Mouse (Mus musculus) CD4-positive, CD25-positive, alpha-beta regulatory T cell, adult 2 months (primary cell): ENCODE data around the gene Ppm1m.

Source experiments
- DNase-seq: peaks from one replicate; pipeline ENCODE4 v3.0.0-alpha.2; 2012; ENCODE audit warnings: low read depth, low spot score

The Ppm1m gene

DNA sequence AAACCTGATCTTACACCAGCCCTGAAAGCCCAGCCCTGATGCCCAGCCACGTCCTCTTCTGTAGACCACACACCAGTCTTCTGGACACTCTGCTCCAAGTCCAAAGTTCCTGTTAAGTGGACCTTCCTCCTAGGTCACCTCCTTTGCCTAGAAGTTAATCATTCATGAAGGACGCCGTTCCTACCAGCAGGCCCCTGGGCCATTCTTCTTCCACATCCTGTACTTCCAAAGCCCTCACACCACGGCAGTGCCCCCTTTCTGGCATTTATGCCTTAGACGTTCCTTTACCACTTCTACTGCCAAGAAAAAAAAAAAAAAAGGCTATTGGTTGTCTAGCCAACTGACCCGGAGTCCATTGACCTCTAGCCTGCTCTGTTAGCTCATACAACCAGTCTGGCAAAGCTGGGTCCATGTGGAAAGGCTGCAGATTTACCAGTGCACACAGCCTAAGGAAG lies 41.5 kb downstream of the Ppm1m start, which contains the start of gene Glyctk:
Glyctk (minus strand) TSS at position 102 of the 455 bp plus-strand sequence.
- no peak for DNase-seq

DNA sequence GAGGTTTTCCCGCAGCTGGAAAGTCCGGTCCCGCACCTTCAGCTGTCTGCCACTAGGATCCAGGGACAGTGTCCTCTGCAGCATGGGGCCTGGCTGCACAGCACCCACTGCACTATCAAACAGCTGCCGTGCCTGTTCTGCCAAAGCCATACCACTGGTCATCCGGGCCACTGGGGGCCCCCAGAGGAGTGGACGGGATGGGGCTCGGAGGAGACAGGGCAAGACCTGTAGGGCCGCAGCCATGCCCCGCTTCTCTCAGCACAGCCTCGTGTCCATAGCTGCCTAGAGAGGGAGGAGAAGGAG lies 42.0 kb downstream of the Ppm1m start:
- DNase-seq, result no peak

DNA sequence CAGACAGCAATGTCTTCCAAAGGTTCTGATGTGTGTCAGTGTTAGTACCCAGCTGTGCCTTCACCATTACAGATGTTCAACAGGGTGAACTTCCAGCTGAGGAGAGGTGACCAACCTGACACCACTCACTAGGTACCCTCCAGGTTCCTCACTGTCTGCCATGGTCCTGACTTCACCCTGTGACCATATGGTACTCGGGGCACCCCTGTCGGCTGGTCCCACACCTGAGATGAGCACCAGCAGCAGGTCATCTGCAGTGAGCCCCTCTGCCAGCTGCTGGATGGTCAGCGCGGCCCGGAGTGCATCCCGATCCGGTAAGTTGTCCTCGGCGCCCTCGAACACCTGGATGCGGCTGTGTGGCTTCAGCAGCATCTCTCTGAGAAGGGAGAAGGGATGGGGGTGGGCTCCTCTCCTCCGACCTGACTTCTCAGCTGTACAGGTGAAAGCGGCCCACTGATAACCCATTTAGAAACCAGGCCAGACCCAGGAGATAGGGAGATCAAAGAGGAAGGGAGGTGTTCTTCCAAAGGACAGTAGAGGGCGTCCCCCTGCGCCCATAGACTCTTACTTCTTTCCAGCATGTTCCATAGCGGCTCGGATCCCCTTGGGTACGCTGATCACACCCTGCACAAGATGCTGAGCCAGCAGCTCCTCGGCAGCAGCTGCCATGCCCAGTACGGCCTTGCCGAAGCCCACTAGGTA lies 42.5 kb downstream of the Ppm1m start:
- DNase-seq, result no peak

DNA sequence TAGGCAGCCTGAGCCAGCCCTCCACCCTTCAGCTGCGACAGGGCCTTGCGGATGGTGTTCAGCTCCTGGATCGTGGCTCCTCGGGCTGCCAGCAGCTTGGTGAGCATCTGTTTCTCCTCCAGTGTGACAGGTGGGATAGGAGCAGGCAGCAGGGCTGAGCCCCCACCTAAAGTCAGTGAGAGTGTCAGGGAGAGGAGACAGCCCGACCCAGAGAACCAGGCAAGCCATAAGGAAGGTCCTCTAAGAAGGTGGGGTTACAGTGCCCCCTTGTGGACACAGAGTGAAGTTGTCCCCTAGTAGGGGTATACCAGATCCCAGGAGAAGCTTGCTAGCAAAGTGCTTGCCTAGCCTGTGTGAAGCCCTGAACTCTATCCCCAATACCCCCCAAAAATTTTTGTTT lies 43.1 kb downstream of the Ppm1m start:
- DNase-seq, result peak; percentile 71

- no peak for DNase-seq
Observed at GRCm38 (mm10) chr9:106154106-106154505, 45.4 kb downstream of the Ppm1m start.

DNA sequence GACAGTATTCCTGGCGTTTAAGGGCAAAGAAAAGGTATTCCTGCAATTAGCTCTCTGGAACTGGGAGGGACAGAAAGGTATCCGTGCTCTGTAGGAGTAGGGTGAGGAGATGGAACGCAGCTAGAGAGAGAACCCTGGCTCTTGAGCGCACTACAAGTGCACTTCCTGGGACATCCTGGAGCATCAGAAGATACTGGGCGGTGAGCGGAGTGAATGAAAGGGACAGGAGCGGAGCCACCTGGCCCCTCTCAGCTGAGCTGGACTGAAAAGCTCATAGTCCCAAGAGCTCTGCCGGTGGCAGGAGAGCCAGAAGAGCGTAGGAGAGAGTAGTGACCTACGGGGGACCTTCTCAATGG lies 50.2 kb downstream of the Ppm1m start:
- DNase-seq, result no peak

GRCm38 (mm10) chr9:106148541-106149398 lies 50.8 kb downstream of the Ppm1m start:
- DNase-seq, result no peak

- no peak for DNase-seq
Observed at GRCm38 (mm10) chr9:106147851-106148431, 51.6 kb downstream of the Ppm1m start.

- DNase-seq, result no peak
Observed at GRCm38 (mm10) chr9:106147281-106147680, 52.3 kb downstream of the Ppm1m start.

DNA sequence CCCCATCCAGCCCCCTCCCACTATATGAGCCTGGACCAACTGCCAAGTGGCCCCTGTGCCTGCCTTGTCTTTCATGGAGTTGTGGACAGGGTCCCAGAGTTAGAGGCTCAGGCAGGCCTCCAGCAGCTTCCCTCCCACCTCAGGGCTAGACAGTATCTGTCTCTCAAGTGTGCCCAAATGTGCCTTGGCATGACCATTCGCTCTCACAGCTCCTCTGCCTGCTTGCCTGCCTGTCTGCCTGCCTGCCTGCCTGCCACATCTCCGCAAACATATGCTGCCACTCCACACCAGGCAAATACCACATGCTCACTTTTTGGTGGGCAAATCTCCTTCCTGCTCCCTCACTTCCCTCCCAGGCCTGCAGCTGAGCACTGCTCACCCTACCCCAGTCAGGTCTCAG lies 54.0 kb downstream of the Ppm1m start:
- no peak for DNase-seq
